Comparison of ENCODE assay signal across 18 mouse cellular contexts in the genomic region with DNA sequence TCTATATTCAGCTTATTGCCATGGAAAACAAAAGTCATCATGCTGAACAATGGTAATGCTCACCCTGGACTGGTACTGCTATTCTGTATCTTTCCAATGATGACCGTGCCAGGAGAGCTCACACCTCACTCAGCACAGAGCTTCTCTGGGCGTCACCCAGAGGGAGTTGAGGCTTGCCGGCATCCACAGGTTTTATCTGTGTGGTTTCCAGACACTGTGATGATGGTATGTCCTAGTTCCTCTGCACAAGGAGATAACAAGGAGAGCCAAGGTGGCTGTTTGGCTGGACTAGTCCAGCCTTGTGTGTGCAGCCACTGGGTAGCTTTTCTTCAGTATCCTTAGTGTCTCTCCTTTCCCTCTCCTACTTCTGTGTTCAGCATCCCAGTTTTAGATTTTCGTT.
"Had no signal": no experiment of that assay in that cellular context is flagged by ENCODE, and none has a peak within 500 bp of the region (broad histone marks: within the 10 kb centered on the region; RNA-seq: fewer than 3 reads in every experiment).

No protein-coding gene starts in this region.

- H3K4me1 ChIP-seq: lung, embryonic 15.5 days; midbrain, embryonic 12.5 days; midbrain, embryonic 15.5 days; neural tube, embryonic 13.5 days; stomach, embryonic 15.5 days had no signal

- H3K27ac ChIP-seq: lung, embryonic 15.5 days; midbrain, embryonic 12.5 days; midbrain, embryonic 15.5 days; neural tube, embryonic 13.5 days; stomach, embryonic 15.5 days had no signal

- H3K4me3 ChIP-seq: lung, embryonic 15.5 days; midbrain, embryonic 12.5 days; midbrain, embryonic 15.5 days; myocyte; neural tube, embryonic 13.5 days; stomach, embryonic 15.5 days had no signal

- H3K4me2 ChIP-seq: lung, embryonic 15.5 days; midbrain, embryonic 12.5 days; midbrain, embryonic 15.5 days; neural tube, embryonic 13.5 days; stomach, embryonic 15.5 days had no signal

- H3K36me3 ChIP-seq: lung, embryonic 15.5 days; midbrain, embryonic 12.5 days; midbrain, embryonic 15.5 days; neural tube, embryonic 13.5 days; stomach, embryonic 15.5 days had no signal

- H3K27me3 ChIP-seq: lung, embryonic 15.5 days; midbrain, embryonic 12.5 days; midbrain, embryonic 15.5 days; neural tube, embryonic 13.5 days; stomach, embryonic 15.5 days had no signal

- DNase-seq: kidney, adult 2 months; kidney, postnatal 14 days; kidney, postnatal 4 days; left cerebral cortex, postnatal 4 days; lung, adult 18-20 months; lung, postnatal 10 days; lung, postnatal 36 days; retina, postnatal 1 day; right cerebral cortex, postnatal 25 days; spleen, adult 18-20 months; thymus, postnatal 25 days had no signal

- ATAC-seq: intestine, postnatal 0 days; midbrain, embryonic 15.5 days had no signal

- H3K9ac ChIP-seq: lung, embryonic 15.5 days; midbrain, embryonic 12.5 days; midbrain, embryonic 15.5 days; neural tube, embryonic 13.5 days; stomach, embryonic 15.5 days had no signal

- H3K9me3 ChIP-seq: lung, embryonic 15.5 days; midbrain, embryonic 12.5 days; midbrain, embryonic 15.5 days; neural tube, embryonic 13.5 days; stomach, embryonic 15.5 days had no signal
